Mouse (Mus musculus) neutrophil, adult 5-6 weeks (primary cell): ENCODE results near the gene Calr3. TPM values are rescaled to one million over a fixed set of nuclear protein-coding genes. Genes with fewer than 3 reads are reported as not detected.

Experiments
- ATAC-seq: fragments of 151-379, 151-347 bp; 2 replicates; pipeline ENCODE4 v1.8.0; 2017; ENCODE audit warnings: mild to moderate bottlenecking, moderate TSS enrichment; ENCODE audit not compliant: insufficient number of reproducible peaks, poor library complexity, low FRiP score, severe bottlenecking; ENCODE audit errors: extremely low read depth
- total RNA-seq: library from RNA; stranded (forward); fragments of 200-1000 nt; gene quantifications from 2 replicates; pipeline ENCODE4 v1.2.3, GENCODE M21; 2017

Calr3 gene
- total RNA-seq, result 0.81 TPM in 1 of 2 replicates, not detected in the other

GRCm38 (mm10) chr8:72443338-72443993 is at the start of gene Calr3, which contains the start of gene 1700030K09Rik:
Calr3 (minus strand) TSS chr8:72443870.
1700030K09Rik (plus strand) TSS chr8:72443880.
- ATAC-seq, result peak; percentile 99

GRCm38 (mm10) chr8:72493381-72493780 is 49.7 kb upstream of the Calr3 start:
- ATAC-seq, result no peak

- ATAC-seq, result peak; percentile 92
These were observed 49.0 kb upstream of the Calr3 start for GRCm38 (mm10) chr8:72492622-72493081.

- ATAC-seq, result peak; percentile 36; the same call in 1 of the 2 replicates
These were observed 48.3 kb upstream of the Calr3 start, which contains the start of gene Slc35e1 for GRCm38 (mm10) chr8:72491680-72492621. Slc35e1 (minus strand) TSS chr8:72492614.

GRCm38 (mm10) chr8:72491017-72491416 is 47.3 kb upstream of the Calr3 start:
- ATAC-seq, result no peak

GRCm38 (mm10) chr8:72487014-72487413 is 43.3 kb upstream of the Calr3 start:
- ATAC-seq, result no peak

- peak; percentile 45; the same call in 1 of the 2 replicates for ATAC-seq
These were observed 42.0 kb upstream of the Calr3 start for GRCm38 (mm10) chr8:72485456-72486199.

GRCm38 (mm10) chr8:72474826-72475546 is 31.3 kb upstream of the Calr3 start, which contains the start of gene Cherp:
Cherp (minus strand) TSS chr8:72475226.
- peak; percentile 93 for ATAC-seq

GRCm38 (mm10) chr8:72470684-72471083 is 27.0 kb upstream of the Calr3 start:
- no peak for ATAC-seq

GRCm38 (mm10) chr8:72469984-72470383 is 26.3 kb upstream of the Calr3 start:
- no peak for ATAC-seq

GRCm38 (mm10) chr8:72469243-72469642 is 25.6 kb upstream of the Calr3 start:
- no peak for ATAC-seq

- no peak for ATAC-seq
These were observed 20.5 kb upstream of the Calr3 start for GRCm38 (mm10) chr8:72464211-72464610.

- ATAC-seq, result no peak
These were observed 16.3 kb upstream of the Calr3 start for GRCm38 (mm10) chr8:72459881-72460533.

- ATAC-seq, result no peak
These were observed 14.8 kb upstream of the Calr3 start for GRCm38 (mm10) chr8:72458457-72458856.

- no peak for ATAC-seq
These were observed 14.1 kb upstream of the Calr3 start for GRCm38 (mm10) chr8:72457806-72458205.

GRCm38 (mm10) chr8:72455317-72455716 is 11.6 kb upstream of the Calr3 start:
- ATAC-seq, result no peak

- no peak for ATAC-seq
These were observed 10.2 kb upstream of the Calr3 start for GRCm38 (mm10) chr8:72453904-72454303.

GRCm38 (mm10) chr8:72451516-72451915 is 7.8 kb upstream of the Calr3 start:
- ATAC-seq, result no peak
